Mouse (Mus musculus) kidney, adult 2 months (tissue): ENCODE measurements around the gene Park7.

ENCODE experiments used
- CTCF ChIP-seq: fragments of 200-500 bp; conservative IDR thresholded peaks from 2 replicates; pipeline ENCODE4 v1.5.1; 2011; ENCODE audit warnings: low read depth, mild to moderate bottlenecking, control low read depth, low read length, moderate library complexity, mixed read lengths; ENCODE audit not compliant: insufficient read depth, insufficient read length
- POLR2A ChIP-seq: fragments of 200-500 bp; IDR thresholded peaks from one replicate; pipeline ENCODE4 v1.6.1; 2011; ENCODE audit warnings: low read depth, low read length, control low read depth

- no peak for TF ChIP-seq CTCF
- no peak for TF ChIP-seq POLR2A
These were observed 49.5 kb upstream of the Park7 start for GRCm38 (mm10) chr4:150963711-150964110.
